Mouse (Mus musculus) adrenal gland, adult 2 months (tissue): Measurements from ENCODE around the gene Rbp7. TPM values are rescaled to one million over a fixed set of nuclear protein-coding genes. Genes with fewer than 3 reads are reported as not detected.

Experiments used
- DNase-seq: peaks from one replicate; pipeline ENCODE4 v3.0.0; 2021
- polyA plus RNA-seq: library from polyadenylated mRNA; depleted of rRNA; stranded (reverse); fragments of >200 nt; gene quantifications from 2 replicates; pipeline ENCODE4 v1.2.3, GENCODE M21; 2012; rRNA removed
- total RNA-seq, 2 experiments: library from RNA; stranded (reverse); gene quantifications; 2 replicates each; pipeline ENCODE4 v1.2.3; 2021

The Rbp7 gene
- total and polyA plus RNA-seq, 3 experiments = 3.4 to 14.3 (median 13.3) TPM

DNA sequence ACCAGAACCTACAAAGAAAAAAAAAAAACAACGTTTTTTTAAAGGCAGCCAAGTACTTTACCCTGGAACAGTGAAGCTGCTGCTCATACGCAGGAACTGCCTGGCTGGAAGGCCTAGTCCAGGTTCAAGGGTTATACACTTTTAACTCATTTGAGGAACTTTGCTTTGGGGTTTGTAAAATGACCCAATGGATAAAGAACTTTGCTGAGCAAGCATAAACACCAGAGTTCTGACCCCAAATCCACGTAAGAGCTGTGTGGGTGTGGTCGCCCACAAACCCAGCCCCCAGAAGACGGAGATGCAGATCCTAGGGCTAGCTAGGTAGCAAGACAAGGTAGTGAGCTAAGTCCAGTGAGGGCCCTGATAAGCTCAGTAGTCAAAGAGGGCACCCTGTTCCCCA is 47.3 kb downstream of the Rbp7 start:
- DNase-seq = no peak

DNA sequence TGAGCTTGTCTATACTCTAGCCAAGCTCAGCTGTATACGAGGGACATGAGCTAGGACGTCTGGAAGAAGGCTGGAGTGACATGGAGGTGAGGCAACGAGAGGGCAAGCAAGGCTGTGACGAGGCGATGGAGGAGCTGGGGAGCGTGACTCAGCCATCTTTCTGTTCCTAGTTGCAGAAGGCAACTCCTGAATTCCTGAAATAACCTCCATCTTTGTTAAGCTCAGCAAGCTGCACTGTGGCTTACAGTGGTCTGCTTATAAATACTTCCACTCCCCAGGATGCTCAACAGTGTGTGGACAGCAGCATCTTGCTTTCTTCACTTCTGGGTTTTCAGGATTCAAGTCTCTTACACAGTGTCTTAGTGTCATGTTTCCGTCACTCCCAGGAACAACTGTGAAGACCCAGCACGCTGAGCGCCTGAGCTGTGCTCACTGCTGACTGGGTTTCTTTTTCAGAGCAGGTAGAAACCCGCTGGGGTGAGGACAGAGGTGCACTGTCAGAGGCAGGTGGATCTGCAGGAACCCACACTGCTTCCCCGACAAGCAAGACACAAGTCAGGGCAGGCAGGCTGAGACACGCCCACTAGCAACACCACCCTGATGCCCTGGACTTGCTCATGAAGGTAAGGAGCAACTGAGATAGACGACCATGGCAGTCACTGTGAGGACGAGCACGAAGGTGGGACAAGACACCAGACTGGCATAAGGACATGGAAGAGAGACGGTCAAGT is 48.9 kb downstream of the Rbp7 start:
- no peak for DNase-seq

DNA sequence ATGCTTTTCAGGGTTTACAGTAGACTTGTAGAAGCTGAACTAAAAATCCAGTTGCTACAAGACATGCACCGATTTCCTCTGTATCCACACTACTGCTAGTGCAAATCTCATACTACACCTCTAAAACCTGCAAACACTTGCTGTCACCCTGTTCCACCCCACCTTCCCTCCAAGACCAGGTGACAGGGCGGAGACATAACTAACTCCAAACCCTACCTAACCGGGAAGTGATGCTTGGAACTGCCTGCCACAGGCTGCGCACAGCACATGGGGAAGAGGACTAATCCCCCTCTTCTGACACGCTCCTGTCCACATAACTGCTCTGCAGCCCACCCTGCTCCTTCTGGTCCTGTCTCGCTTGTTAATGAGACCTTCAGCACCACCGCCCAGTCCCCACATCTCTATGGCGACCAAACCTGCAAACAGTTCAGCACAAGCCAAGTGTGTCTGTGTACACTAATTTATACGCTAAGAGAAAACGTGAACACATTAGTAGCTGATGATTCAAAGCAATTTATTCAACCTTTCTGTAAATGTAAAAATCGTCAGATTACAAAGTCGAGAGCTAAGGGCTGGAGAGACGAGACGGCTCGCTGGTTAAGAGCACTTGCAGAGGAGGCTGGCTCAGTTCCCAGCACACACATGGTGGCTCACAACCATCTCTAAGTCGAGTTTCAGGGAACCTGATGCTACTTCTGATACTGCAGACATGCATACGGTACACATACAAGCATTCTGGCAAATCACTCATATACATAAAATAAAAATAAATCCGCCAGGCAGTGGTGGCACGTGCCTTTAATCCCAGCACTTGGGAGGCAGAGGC is 49.9 kb downstream of the Rbp7 start:
- no peak for DNase-seq

DNA sequence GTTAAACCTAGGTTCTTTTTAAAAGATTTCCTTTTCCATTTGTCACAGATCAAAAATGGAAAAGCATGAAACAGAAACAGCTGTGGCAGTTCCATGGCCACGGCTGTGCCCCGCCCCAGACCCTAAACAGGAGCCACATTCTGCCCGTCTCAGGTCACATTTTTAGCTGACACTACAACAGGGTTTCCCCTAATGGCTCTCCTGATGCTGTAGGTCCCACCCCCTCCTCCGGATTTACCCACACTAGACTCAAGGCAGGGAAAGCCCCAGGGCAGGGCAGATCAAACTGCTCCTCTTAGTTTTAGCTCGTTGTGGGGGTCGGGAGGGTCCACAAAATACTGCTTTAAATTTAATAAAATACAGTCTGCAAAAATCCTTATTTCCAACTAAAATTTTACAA is 51.7 kb downstream of the Rbp7 start:
- no peak for DNase-seq

DNA sequence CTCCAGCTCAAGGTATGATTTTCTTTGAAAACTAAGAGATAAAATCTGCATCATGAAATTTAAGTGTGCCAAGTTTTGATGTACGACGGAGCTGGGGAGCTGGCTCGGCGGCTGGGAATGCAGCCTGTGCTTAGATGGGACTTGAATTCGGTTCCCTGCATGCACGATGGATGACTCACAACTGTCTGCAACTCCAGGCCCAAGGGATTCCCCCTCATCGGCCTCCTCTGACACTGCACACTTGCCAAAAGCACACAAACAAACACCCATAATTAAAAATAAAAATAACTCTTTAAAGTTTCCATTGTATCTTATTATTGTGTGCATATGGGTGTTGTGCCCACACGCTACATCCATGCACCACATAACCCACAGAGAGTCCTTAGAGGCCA is 53.2 kb downstream of the Rbp7 start:
- peak; percentile 77 for DNase-seq

DNA sequence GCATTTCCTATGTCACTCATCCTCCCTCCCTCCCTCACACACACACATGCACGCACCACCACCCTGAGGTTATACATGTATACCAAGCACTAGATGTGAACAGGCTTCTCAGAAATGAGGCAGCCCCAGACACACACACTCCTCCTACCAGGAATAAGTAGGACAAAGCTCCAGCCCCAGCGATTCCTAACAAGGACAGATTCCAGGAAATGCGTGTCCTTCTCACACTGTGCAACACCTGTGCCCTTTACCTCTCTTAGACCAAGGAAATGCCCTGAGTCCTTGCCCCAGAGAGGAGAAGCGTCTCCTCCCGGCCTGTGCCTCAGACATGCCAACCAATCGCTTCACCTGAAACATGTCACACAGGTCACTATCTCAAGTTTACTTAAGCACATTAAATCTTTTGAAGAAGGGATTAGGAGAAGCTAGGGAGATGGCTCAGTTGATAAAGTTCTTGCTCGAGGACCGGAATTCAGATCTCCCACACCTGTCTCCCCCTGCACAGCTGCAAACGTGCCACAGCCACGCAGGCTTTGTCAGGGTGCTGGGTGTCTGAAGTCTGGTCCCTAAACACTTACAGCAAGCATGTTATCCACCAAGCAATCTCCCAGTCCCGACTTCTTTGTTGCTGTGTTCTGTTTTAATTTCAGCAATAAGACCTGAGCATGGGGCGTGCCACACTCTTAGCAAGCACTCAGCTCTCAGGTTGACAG is 53.7 kb downstream of the Rbp7 start:
- no peak for DNase-seq

Other genes starting within 250 kb of the Rbp7 start
- 100 to 1,000 TPM; 118 to 165 TPM for gene Kif1b, start 147.3 kb downstream of the Rbp7 start, total RNA-seq
- 61.9 and 63.6 TPM in 2 replicates for gene Kif1b, start 147.3 kb downstream of the Rbp7 start, polyA plus RNA-seq
- gene Ube4b, start 28.2 kb downstream of the Rbp7 start, total RNA-seq = 10 to 100 TPM; 70.9 to 85.0 TPM
- 84.7 and 105 TPM in 2 replicates for gene Ube4b, start 28.2 kb downstream of the Rbp7 start, polyA plus RNA-seq
- gene Tmem274, start 22.4 kb upstream of the Rbp7 start, total RNA-seq = not detected
- gene Tmem274, start 22.4 kb upstream of the Rbp7 start, polyA plus RNA-seq = not detected in 2 replicates
- 10 to 100 TPM; 14.2 to 15.2 TPM for gene Nmnat1, start 30.2 kb upstream of the Rbp7 start, total RNA-seq
- 9.1 and 10.4 TPM in 2 replicates for gene Nmnat1, start 30.2 kb upstream of the Rbp7 start, polyA plus RNA-seq
- 10 to 100 TPM; 22.3 to 27.7 TPM for gene Lzic, start 30.3 kb upstream of the Rbp7 start, total RNA-seq
- 22.6 and 22.9 TPM in 2 replicates for gene Lzic, start 30.3 kb upstream of the Rbp7 start, polyA plus RNA-seq
- gene Ctnnbip1, start 63.3 kb upstream of the Rbp7 start, total RNA-seq = 10 to 100 TPM; 19.4 to 25.3 TPM
- gene Ctnnbip1, start 63.3 kb upstream of the Rbp7 start, polyA plus RNA-seq = 26.2 and 26.4 TPM in 2 replicates
- gene Clstn1, start 131.5 kb upstream of the Rbp7 start, total RNA-seq = 100 to 1,000 TPM in 1 of 2 experiments, 10 to 100 TPM in 1; 98.4 to 110 TPM
- gene Clstn1, start 131.5 kb upstream of the Rbp7 start, polyA plus RNA-seq = 44.5 and 48.8 TPM in 2 replicates
- gene Pik3cd, start 247.6 kb upstream of the Rbp7 start, total RNA-seq = 1 to 10 TPM; 6.1 to 6.2 TPM
- gene Pik3cd, start 247.6 kb upstream of the Rbp7 start, polyA plus RNA-seq = 4.2 and 5.0 TPM in 2 replicates